Mouse (Mus musculus) ES-Bruce4 (cell line): ENCODE measurements around the gene Zcchc24.

Experiments used
- CTCF ChIP-seq: IDR thresholded peaks from one replicate; pipeline ENCODE4 v1.8.1; 2011; ENCODE audit warnings: low read depth, low read length
- EP300 ChIP-seq: IDR thresholded peaks from 2 replicates; pipeline ENCODE4 v1.6.1; 2011; ENCODE audit warnings: low read depth, low read length; ENCODE audit not compliant: insufficient read depth
- POLR2A ChIP-seq: IDR thresholded peaks from one replicate; pipeline ENCODE4 v1.8.1; 2011; ENCODE audit warnings: low read length; ENCODE audit not compliant: insufficient read depth

DNA sequence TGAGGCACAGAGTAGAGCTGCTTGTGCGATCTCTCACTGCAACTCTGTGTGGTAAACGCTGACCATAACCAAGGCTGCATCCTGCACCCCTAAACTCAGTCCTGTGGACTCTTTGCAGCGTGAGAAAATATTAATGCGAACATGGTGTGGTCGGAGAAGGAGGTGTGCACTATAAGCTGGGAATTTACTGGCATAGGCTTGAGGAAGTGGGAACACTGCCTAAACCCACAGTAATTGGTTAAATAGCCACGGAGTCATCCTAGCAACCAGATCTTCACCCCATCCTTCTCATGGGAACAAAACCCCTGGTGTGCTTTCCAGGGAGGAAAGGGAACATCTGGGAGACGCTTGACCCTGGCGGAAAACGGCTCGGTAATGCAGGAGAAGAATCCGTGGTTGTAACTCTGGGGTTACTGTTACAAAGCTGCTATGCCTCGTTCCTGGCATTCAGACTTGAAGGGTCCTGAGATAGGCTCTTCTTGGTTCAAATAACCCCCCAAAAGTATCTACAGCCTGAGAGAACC, 18.6 kb upstream of the Zcchc24 start:
- TF ChIP-seq CTCF = no peak
- no peak for TF ChIP-seq POLR2A
- no peak for TF ChIP-seq EP300
